Mouse (Mus musculus): ENCODE measurements at regions not wholly inside any gene's neighbourhood (a gene's known extent, or its start where the extent isn't known, plus 50 kb on each side); places are given as distances from the start of the nearest gene placed in this dataset.
"Not testable (repeated sequence)": the region's sequence is repeated elsewhere in the genome, so short reads cannot be mapped to it uniquely, and the experiment has no call there.

- no peak for DNase-seq (ENCODE audit: low spot score in 2 of 2)
Measured at GRCm38 (mm10) chr15:91916946-91917345, 78.9 kb downstream of the Smgc start.

GRCm38 (mm10) chr15:91917877-91918276 lies 79.8 kb downstream of the Smgc start:
- no peak for DNase-seq (ENCODE audit: low spot score in 2 of 2)

GRCm38 (mm10) chr15:91924542-91924941 lies 86.5 kb downstream of the Smgc start:
- DNase-seq (ENCODE audit: low spot score in 2 of 2), result no peak

GRCm38 (mm10) chr15:91927492-91927891 lies 89.4 kb downstream of the Smgc start:
- no peak for DNase-seq (ENCODE audit: low spot score in 2 of 2)

GRCm38 (mm10) chr15:91928511-91928910 lies 90.4 kb downstream of the Smgc start:
- no peak for DNase-seq (ENCODE audit: low spot score in 2 of 2)

GRCm38 (mm10) chr15:91957273-91957672 lies 93.7 kb upstream of the Cntn1 start:
- no peak for DNase-seq (ENCODE audit: low spot score in 2 of 2)

- no peak for DNase-seq (ENCODE audit: low spot score in 2 of 2)
Measured at GRCm38 (mm10) chr15:91965172-91965571, 85.8 kb upstream of the Cntn1 start.

- peak in 1 of 2 experiments; percentile 39 for DNase-seq (ENCODE audit: low spot score in 2 of 2)
Measured at GRCm38 (mm10) chr15:91969378-91969777, 81.6 kb upstream of the Cntn1 start.

- no peak for DNase-seq (ENCODE audit: low spot score in 2 of 2)
Measured at GRCm38 (mm10) chr15:91971411-91971810, 79.6 kb upstream of the Cntn1 start.

- no peak for DNase-seq (ENCODE audit: low spot score in 2 of 2)
Measured at GRCm38 (mm10) chr15:91971846-91972245, 79.1 kb upstream of the Cntn1 start.

- DNase-seq (ENCODE audit: low spot score in 2 of 2), result no peak
Measured at GRCm38 (mm10) chr15:91975606-91976005, 75.4 kb upstream of the Cntn1 start.

- not testable (repeated sequence) for DNase-seq (ENCODE audit: low spot score in 2 of 2)
Measured at GRCm38 (mm10) chr15:91983186-91983585, 67.8 kb upstream of the Cntn1 start.

- no peak for DNase-seq (ENCODE audit: low spot score in 2 of 2)
Measured at GRCm38 (mm10) chr15:92000086-92000485, 50.9 kb upstream of the Cntn1 start.

All from spleen, postnatal 10 days (tissue).